Comparison of ENCODE assay signal across 23 mouse cellular contexts in the genomic region with DNA sequence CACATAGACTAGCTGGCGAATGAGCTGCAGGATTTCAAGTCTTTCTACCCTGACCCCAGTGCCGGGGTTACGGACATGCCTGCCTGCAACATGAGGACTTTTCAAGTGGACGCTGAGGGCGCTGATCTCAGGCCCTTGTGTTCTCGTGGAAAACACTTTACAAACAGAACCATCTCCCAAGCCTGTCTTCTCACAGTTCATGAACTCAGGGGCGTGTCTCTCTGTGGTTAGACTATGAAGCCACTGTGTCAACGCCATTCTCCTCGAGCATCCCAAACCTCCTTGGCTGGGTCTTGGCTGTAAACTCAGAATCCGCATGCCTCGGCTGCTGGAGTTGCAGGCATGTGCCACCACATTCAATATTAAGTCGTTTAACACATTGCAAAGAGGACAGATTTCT.
A peak's percentile ranks its signal among the peaks of the same experiment; 100 is the strongest.
DNase-seq lines count a peak whose midpoint lies in the region; ATAC-seq lines count a peak whose summit lies in the region.
"Had no signal": no experiment of that assay in that cellular context is flagged by ENCODE, and none has a peak within 500 bp of the region (broad histone marks: within the 10 kb centered on the region; RNA-seq: fewer than 3 reads in every experiment).

No protein-coding gene starts in this region.

- H3K9me3 ChIP-seq in intestine, embryonic 16.5 days (ENCODE audit: control insufficient read depth, low read length) = no peaks in the 10 kb centered on the region
- H3K9me3 ChIP-seq: forebrain, embryonic 10.5 days; hindbrain, embryonic 10.5 days; hindbrain, embryonic 13.5 days had no signal

- H3K27ac ChIP-seq in intestine, embryonic 16.5 days (ENCODE audit: low read length) = no peak overlapping the region
- H3K27ac ChIP-seq: forebrain, embryonic 10.5 days; forebrain, embryonic 13.5 days; hindbrain, embryonic 10.5 days; hindbrain, embryonic 13.5 days; hindbrain, postnatal 0 days had no signal

- 68% methylated on average over 12 of the region's 12 CpGs for WGBS in intestine, embryonic 16.5 days

- ATAC-seq in CD4-positive, CD25-positive, alpha-beta regulatory T cell, adult 4 months = no peak
- ATAC-seq in intestine, embryonic 16.5 days = no peak
- ATAC-seq: forebrain, embryonic 13.5 days; forebrain, embryonic 16.5 days; hindbrain, postnatal 0 days had no signal

- H3K36me3 ChIP-seq in intestine, embryonic 16.5 days (ENCODE audit: control insufficient read depth, insufficient read depth, low read length) = no peaks in the 10 kb centered on the region
- H3K36me3 ChIP-seq: forebrain, embryonic 10.5 days; hindbrain, embryonic 10.5 days; hindbrain, embryonic 13.5 days had no signal

- no peak overlapping the region for H3K4me2 ChIP-seq in intestine, embryonic 16.5 days (ENCODE audit: low read depth, low read length)
- H3K4me2 ChIP-seq: forebrain, embryonic 13.5 days; heart, embryonic 11.5 days; hindbrain, embryonic 13.5 days had no signal

- no peak overlapping the region for H3K4me3 ChIP-seq in intestine, embryonic 16.5 days (ENCODE audit: low read length)
- H3K4me3 ChIP-seq: forebrain, embryonic 10.5 days; forebrain, embryonic 13.5 days; hindbrain, embryonic 10.5 days; hindbrain, embryonic 13.5 days had no signal

- no peak overlapping the region for H3K9ac ChIP-seq in intestine, embryonic 16.5 days (ENCODE audit: low read depth, low read length)
- H3K9ac ChIP-seq: forebrain, embryonic 13.5 days; hindbrain, embryonic 13.5 days had no signal

- no peaks in the 10 kb centered on the region for H3K4me1 ChIP-seq in intestine, embryonic 16.5 days (ENCODE audit: control insufficient read depth, insufficient read depth, low read length)
- H3K4me1 ChIP-seq: forebrain, embryonic 10.5 days; forebrain, embryonic 13.5 days; hindbrain, embryonic 10.5 days; hindbrain, embryonic 13.5 days had no signal

- DNase-seq in CD4-positive, CD25-positive, alpha-beta regulatory T cell, adult 2 months (ENCODE audit: low read depth, low spot score) = peak; percentile 37
- peak; percentile 54 for DNase-seq in thymus, postnatal 0 days (ENCODE audit: low spot score)
- peak; percentile 49 for DNase-seq in thymus, postnatal 25 days
- no peak for DNase-seq in T-cell, adult 2 months (ENCODE audit: low spot score)
- DNase-seq in adrenal gland, adult 18-20 months (ENCODE audit: low spot score in 2 of 2) = no peak
- no peak for DNase-seq in yolk sac, embryonic 10.5 days (ENCODE audit: low spot score)
- DNase-seq: adrenal gland, adult 2 months; adrenal gland, postnatal 14 days; cerebellum, adult 11 months; cerebellum, adult 8-10 months; cerebellum, postnatal 10 days; cerebellum, postnatal 36 days; gastrocnemius, postnatal 10 days; gastrocnemius, postnatal 36 days had no signal

- no peaks in the 10 kb centered on the region for H3K27me3 ChIP-seq in intestine, embryonic 16.5 days (replicated peaks; ENCODE audit: control insufficient read depth, insufficient read depth, low read length)
- H3K27me3 ChIP-seq: forebrain, embryonic 13.5 days; hindbrain, embryonic 13.5 days had no signal

Comparison
In these comparisons a context has a peak if more than half of its experiments do, and no peak if none do; other contexts are left out.
1. DNase-seq: peak in CD4-positive, CD25-positive, alpha-beta regulatory T cell, adult 2 months (single experiment), thymus, postnatal 0 days (single experiment) and thymus, postnatal 25 days (single experiment); none in T-cell, adult 2 months (single experiment), adrenal gland, adult 18-20 months (0 of 2) and yolk sac, embryonic 10.5 days (single experiment).